Mouse (Mus musculus) erythroblast, embryonic 14.5 days (primary cell): Measurements from ENCODE around the gene Cep72.

Source experiments
- GATA1 ChIP-seq: IDR thresholded peaks from 2 replicates; pipeline ENCODE4 v1.6.1; 2012; ENCODE audit warnings: low read length, inconsistent platforms, mixed read lengths
- TAL1 ChIP-seq: IDR thresholded peaks from 3 replicates; pipeline ENCODE4 v1.6.1; 2012; ENCODE audit warnings: low read length, inconsistent platforms, mixed read lengths

- TF ChIP-seq GATA1 (no peak), TAL1 (no peak)
Observed at GRCm38 (mm10) chr13:74031133-74031532, 31.0 kb downstream of the Cep72 start.
